Mouse (Mus musculus) MEL (cell line): ENCODE data around the gene Dglucy. TPM values are rescaled to one million over a fixed set of nuclear protein-coding genes. Genes with fewer than 3 reads are reported as not detected.

ENCODE experiments used
- DNase-seq: peaks from one replicate; pipeline ENCODE4 v3.0.0; 2011; ENCODE audit warnings: low read depth, low spot score
- H3K27ac ChIP-seq: 2 replicates; pipeline ENCODE4 v1.5.1; 2012; ENCODE audit warnings: low read depth, mild to moderate bottlenecking, control low read depth, low read length, moderate library complexity; ENCODE audit not compliant: control insufficient read depth
- H3K27me3 ChIP-seq, 2 experiments: fragments of 150-350 bp in 1 of 2; sonication (generic) in 1 of 2; 2 replicates each; pipeline ENCODE4 v1.6.1; 2012; ENCODE audit warnings: low read length in 2 of 2, mild to moderate bottlenecking in 2 of 2, improper control_type of control experiment in 1 of 2, moderate library complexity in 1 of 2; ENCODE audit not compliant: insufficient read depth in 2 of 2, control insufficient read depth in 1 of 2
- H3K36me3 ChIP-seq, 2 experiments: 2 replicates each; pipeline ENCODE4 v1.6.1; 2012 to 2014; ENCODE audit warnings: low read length in 2 of 2, improper control_type of control experiment in 1 of 2, inconsistent platforms in 1 of 2, mild to moderate bottlenecking in 1 of 2; ENCODE audit not compliant: insufficient read depth in 2 of 2, control insufficient read depth in 1 of 2
- H3K4me1 ChIP-seq, 2 experiments: fragments of 150-350 bp in 1 of 2; sonication (generic) in 1 of 2; 2 replicates each; pipeline ENCODE4 v1.6.1; 2012; ENCODE audit warnings: low read length in 2 of 2, improper control_type of control experiment in 1 of 2, mild to moderate bottlenecking in 1 of 2; ENCODE audit not compliant: insufficient read depth in 2 of 2, control insufficient read depth in 1 of 2
- H3K4me3 ChIP-seq, 2 experiments: fragments of 150-350 bp in 1 of 2; sonication (generic) in 1 of 2; 2 replicates each; pipeline ENCODE4 v1.5.1; 2012; ENCODE audit warnings: low read depth in 2 of 2, low read length in 2 of 2, mild to moderate bottlenecking in 2 of 2, moderate library complexity in 2 of 2, control low read depth in 1 of 2, improper control_type of control experiment in 1 of 2; ENCODE audit not compliant: control insufficient read depth in 1 of 2, insufficient read depth in 1 of 2
- H3K79me2 ChIP-seq: 2 replicates; pipeline ENCODE4 v1.6.1; 2012; ENCODE audit warnings: mild to moderate bottlenecking, low read length, moderate library complexity; ENCODE audit not compliant: control insufficient read depth, poor library complexity, insufficient read depth
- H3K9ac ChIP-seq: 2 replicates; pipeline ENCODE4 v1.6.1; 2012; ENCODE audit warnings: low read depth, mild to moderate bottlenecking, control low read depth, low read length, moderate library complexity; ENCODE audit not compliant: control insufficient read depth, poor library complexity, severe bottlenecking
- H3K9me3 ChIP-seq: fragments of 150-350 bp; sonication (generic); replicated peaks from 2 replicates; pipeline ENCODE4 v1.6.1; 2012; ENCODE audit warnings: mild to moderate bottlenecking, low read length, improper control_type of control experiment, moderate library complexity; ENCODE audit not compliant: insufficient read depth
- CHD1 ChIP-seq: IDR thresholded peaks from 2 replicates; pipeline ENCODE4 v1.6.1; 2012; ENCODE audit warnings: low read depth, mild to moderate bottlenecking, inconsistent platforms, low read length, improper control_type of control experiment
- CHD2 ChIP-seq: IDR thresholded peaks from 2 replicates; pipeline ENCODE4 v1.6.1; 2011; ENCODE audit warnings: low read length, improper control_type of control experiment
- E2F4 ChIP-seq: IDR thresholded peaks from 2 replicates; pipeline ENCODE4 v1.6.1; 2011; ENCODE audit warnings: low read depth, low read length, improper control_type of control experiment, borderline replicate concordance
- GATA1 ChIP-seq: IDR thresholded peaks from 2 replicates; pipeline ENCODE4 v1.6.1; 2011; ENCODE audit warnings: low read depth, low read length, improper control_type of control experiment
- JUND ChIP-seq: IDR thresholded peaks from 2 replicates; pipeline ENCODE4 v1.6.1; 2011; ENCODE audit warnings: low read depth, mild to moderate bottlenecking, improper control_type of control experiment, low read length
- MAFK ChIP-seq: IDR thresholded peaks from 2 replicates; pipeline ENCODE4 v1.6.1; 2011; ENCODE audit warnings: low read depth, mild to moderate bottlenecking, low read length, improper control_type of control experiment, borderline replicate concordance
- MEF2A ChIP-seq: IDR thresholded peaks from 2 replicates; pipeline ENCODE4 v1.6.1; 2014; ENCODE audit warnings: low read depth, mild to moderate bottlenecking, inconsistent platforms, low read length, improper control_type of control experiment; ENCODE audit not compliant: poor library complexity, insufficient replicate concordance, severe bottlenecking; ENCODE audit errors: extremely low read depth
- NELFE ChIP-seq: IDR thresholded peaks from 2 replicates; pipeline ENCODE4 v1.6.1; 2011; ENCODE audit warnings: low read depth, low read length, improper control_type of control experiment
- POLR2AphosphoS2 ChIP-seq: IDR thresholded peaks from 2 replicates; pipeline ENCODE4 v1.6.1; 2011; ENCODE audit warnings: low read length, improper control_type of control experiment
- SMC3 ChIP-seq: IDR thresholded peaks from 2 replicates; pipeline ENCODE4 v1.6.1; 2011; ENCODE audit warnings: low read depth, low read length, improper control_type of control experiment
- TBP ChIP-seq: IDR thresholded peaks from 2 replicates; pipeline ENCODE4 v1.8.0; 2011; ENCODE audit warnings: low read depth, low read length, improper control_type of control experiment
- TCF12 ChIP-seq: IDR thresholded peaks from 2 replicates; pipeline ENCODE4 v1.6.1; 2014; ENCODE audit warnings: low read depth, mild to moderate bottlenecking, inconsistent platforms, low read length, improper control_type of control experiment, moderate library complexity
- USF1 ChIP-seq: IDR thresholded peaks from 2 replicates; pipeline ENCODE4 v1.6.1; 2014; ENCODE audit warnings: low read depth, mild to moderate bottlenecking, inconsistent platforms, low read length, improper control_type of control experiment, moderate library complexity
- ZKSCAN1 ChIP-seq: IDR thresholded peaks from 2 replicates; pipeline ENCODE4 v1.6.1; 2012; ENCODE audit warnings: low read depth, mild to moderate bottlenecking, inconsistent platforms, low read length, improper control_type of control experiment, moderate library complexity
- ZNF384 ChIP-seq: IDR thresholded peaks from 2 replicates; pipeline ENCODE4 v1.6.1; 2012; ENCODE audit warnings: low read depth, mild to moderate bottlenecking, inconsistent platforms, low read length, improper control_type of control experiment
- polyA plus RNA-seq, 2 experiments: library from polyadenylated mRNA; stranded (reverse) in 1 of 2; unstranded in 1 of 2; fragments of >175 nt in 1 of 2; fragments of >200 nt in 1 of 2; gene quantifications; 2 replicates each; pipeline versions ENCODE4 v1.2.1 to v1.2.4; 2012; ENCODE audit warnings: low replicate concordance in 2 of 2, low read depth in 1 of 2; ENCODE audit not compliant: insufficient read length in 2 of 2, insufficient read depth in 1 of 2, missing spikeins in 1 of 2
- total RNA-seq: library from RNA; depleted of rRNA; stranded (reverse); fragments of 300-350 nt; gene quantifications from 2 replicates; pipeline ENCODE4 v1.2.3, GENCODE M21; 2012

The Dglucy gene
- total and polyA plus RNA-seq, 3 experiments = 0.03 TPM; not detected in 2

DNA sequence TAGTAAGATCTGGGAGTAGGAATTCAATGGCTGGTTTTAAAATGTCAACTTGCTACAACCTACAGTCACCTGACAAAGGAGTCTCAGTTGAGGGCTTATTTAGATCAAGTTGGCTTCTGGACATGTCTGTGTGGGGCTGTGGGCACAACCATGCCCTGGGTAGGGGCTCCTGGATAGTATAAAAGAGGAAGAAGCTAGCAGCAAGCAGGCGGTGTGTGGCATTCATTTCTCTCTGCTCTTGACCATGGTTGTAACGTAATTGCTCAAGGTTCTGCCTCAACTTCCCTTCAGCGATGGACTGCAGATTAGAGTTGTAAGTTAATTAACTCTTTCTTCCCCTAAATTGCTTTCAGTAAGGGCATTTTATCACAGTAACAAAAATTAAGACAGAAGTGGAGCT is 73.5 kb downstream of the Dglucy start:
- no peaks in the 10 kb centered on the region for H3K27me3 ChIP-seq
- H3K9ac ChIP-seq = no peak overlapping the region
- no peak overlapping the region for H3K27ac ChIP-seq
- no peaks in the 10 kb centered on the region for H3K4me1 ChIP-seq
- no peaks in the 10 kb centered on the region for H3K9me3 ChIP-seq
- no peak for TF ChIP-seq JUND
- TF ChIP-seq ZNF384 = no peak
- no peak for TF ChIP-seq NELFE
- TF ChIP-seq MAFK = no peak
- no peak for TF ChIP-seq SMC3
- no peak for TF ChIP-seq MEF2A
- TF ChIP-seq CHD2 = no peak
- TF ChIP-seq GATA1 = no peak
- no peak for TF ChIP-seq TBP
- TF ChIP-seq E2F4 = no peak
- TF ChIP-seq POLR2AphosphoS2 = no peak
- no peak overlapping the region for H3K4me3 ChIP-seq
- no peak for DNase-seq
- no peaks in the 10 kb centered on the region for H3K36me3 ChIP-seq
- H3K79me2 ChIP-seq = no peaks in the 10 kb centered on the region

DNA sequence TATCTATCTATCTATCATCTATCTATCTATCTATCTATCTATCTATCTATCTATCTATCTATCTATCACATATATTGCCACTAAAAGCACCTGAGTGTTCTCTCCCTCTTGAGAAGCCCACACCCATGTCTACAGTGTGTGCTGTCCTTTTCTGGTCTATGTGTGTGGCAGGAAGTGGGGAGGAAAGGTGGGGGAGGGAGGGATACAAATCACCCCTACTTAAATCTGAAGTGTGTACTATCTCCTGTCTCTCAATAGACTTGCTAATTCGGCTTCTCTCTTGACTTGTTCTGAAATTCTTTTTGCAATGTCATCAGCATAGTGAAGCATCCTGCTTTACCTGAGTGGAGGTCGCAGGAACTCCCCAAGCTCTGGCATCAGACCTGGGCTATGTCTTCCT is 77.5 kb downstream of the Dglucy start:
- TF ChIP-seq GATA1 (peak; percentile 8; the same call in 1 of the 2 replicates), USF1 (no peak)
- TF ChIP-seq, all 39 proteins: peak for 1
- H3K27ac ChIP-seq = no peak overlapping the region
- H3K36me3 ChIP-seq = no peaks in the 10 kb centered on the region
- H3K79me2 ChIP-seq = no peaks in the 10 kb centered on the region
- no peak overlapping the region for H3K9ac ChIP-seq
- H3K27me3 ChIP-seq = no peaks in the 10 kb centered on the region
- no peaks in the 10 kb centered on the region; a peak in 1 of 4 replicates for H3K4me1 ChIP-seq
- H3K9me3 ChIP-seq = no peaks in the 10 kb centered on the region
- no peak overlapping the region for H3K4me3 ChIP-seq
- DNase-seq = no peak

DNA sequence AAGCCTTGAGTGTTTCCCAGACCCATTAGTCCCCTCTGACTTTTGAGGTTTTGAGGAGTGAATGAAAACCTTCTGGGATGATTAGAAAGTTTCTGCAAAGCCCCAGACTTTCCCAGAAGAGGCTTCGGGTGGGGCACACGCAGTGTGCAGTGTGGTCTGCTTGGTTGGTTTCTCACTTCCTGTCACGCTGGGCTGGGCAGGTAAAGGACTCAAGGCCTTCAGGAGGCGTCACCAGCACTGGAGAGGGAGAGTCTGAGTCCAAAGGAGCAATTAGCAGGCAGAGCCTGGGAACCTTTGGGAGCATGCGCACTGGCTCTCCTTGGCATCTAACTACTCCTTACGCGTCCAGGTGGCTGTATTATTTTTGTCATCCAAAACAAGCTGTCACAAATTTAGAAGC is 78.9 kb downstream of the Dglucy start:
- Histone ChIP-seq H3K4me3 (no peak overlapping the region), H3K27me3 (no peaks in the 10 kb centered on the region), H3K9me3 (no peaks in the 10 kb centered on the region), H3K4me1 (no peaks in the 10 kb centered on the region; a peak in 1 of 4 replicates), H3K27ac (no peak overlapping the region), H3K9ac (no peak overlapping the region), H3K79me2 (no peaks in the 10 kb centered on the region), H3K36me3 (no peaks in the 10 kb centered on the region)
- TF ChIP-seq ZKSCAN1 = no peak
- TF ChIP-seq GATA1 = no peak
- no peak for TF ChIP-seq CHD2
- no peak for TF ChIP-seq CHD1
- TF ChIP-seq TCF12 = no peak
- TF ChIP-seq MAFK = no peak
- no peak for DNase-seq
